Mouse (Mus musculus) CD4-positive, CD25-positive, alpha-beta regulatory T cell, adult 9 weeks (primary cell): ENCODE data around the gene Zfp968. TPM values are rescaled to one million over a fixed set of nuclear protein-coding genes. Genes with fewer than 3 reads are reported as not detected.

Source experiments
- polyA plus RNA-seq: library from polyadenylated mRNA; unstranded; fragments of 100-300 nt; shearing (Covaris generic); gene quantifications from one replicate; pipeline ENCODE4 v1.2.1, GENCODE M21; 2017

Gene Zfp968
- 2.8 TPM for polyA plus RNA-seq

GRCm38 (mm10) chr2:175372136-175372535 lies at the start of gene Zfp968:
Gene Zfp968, plus strand, starts transcription at chr2:175372436.

DNA sequence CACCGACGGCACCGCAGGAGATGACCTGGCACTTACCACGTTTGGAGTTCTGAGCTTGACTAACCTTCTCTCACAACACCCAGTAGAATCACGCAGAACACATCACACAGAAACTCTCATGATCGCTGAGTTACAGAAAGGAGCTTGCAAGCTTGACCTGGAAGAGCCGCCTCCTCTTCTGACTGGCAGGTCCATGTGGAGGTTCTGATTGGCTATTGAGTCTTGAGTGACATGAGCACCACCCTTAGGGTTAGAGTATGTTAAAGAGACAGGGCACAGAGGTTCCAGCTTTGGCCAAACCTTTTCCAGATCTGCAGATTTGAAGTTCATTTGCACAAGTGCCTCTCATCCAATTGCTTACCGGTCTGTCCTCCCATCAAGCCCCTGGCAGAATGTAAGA lies 34.1 kb upstream of the Zfp968 start, which contains the start of gene Gm4631:
Gm4631 (minus strand) TSS at position 101 of the 400 bp plus-strand sequence.

Other genes with a start within 250 kb of the Zfp968 start
- 14.3 TPM for gene Gm14399, start 230.4 kb upstream of the Zfp968 start, polyA plus RNA-seq
- gene Gm14443, start 196.6 kb upstream of the Zfp968 start, polyA plus RNA-seq, result not detected
- 10.4 TPM for gene Gm14391, start 165.5 kb upstream of the Zfp968 start, polyA plus RNA-seq
- 4.6 TPM for gene Gm14440, start 97.3 kb upstream of the Zfp968 start, polyA plus RNA-seq
- gene Gm4631, start 34.2 kb upstream of the Zfp968 start, polyA plus RNA-seq, result 18.1 TPM
- gene Gm4724, start 63.4 kb downstream of the Zfp968 start, polyA plus RNA-seq, result 5.0 TPM
- 8.3 TPM for gene Zfp965, start 97.5 kb downstream of the Zfp968 start, polyA plus RNA-seq